Mouse (Mus musculus) lung, adult 2 months (tissue): ENCODE data around the gene Naa40.

Source experiments
- CTCF ChIP-seq: fragments of 200-500 bp; IDR thresholded peaks from 2 replicates; pipeline ENCODE4 v1.5.1; 2011; ENCODE audit warnings: mild to moderate bottlenecking, low read length, control low read depth; ENCODE audit not compliant: insufficient read depth
- POLR2A ChIP-seq: fragments of 200-500 bp; IDR thresholded peaks from 2 replicates; pipeline ENCODE4 v1.6.1; 2011; ENCODE audit warnings: low read depth, mild to moderate bottlenecking, control low read depth, low read length, borderline replicate concordance; ENCODE audit errors: extremely low read depth

DNA sequence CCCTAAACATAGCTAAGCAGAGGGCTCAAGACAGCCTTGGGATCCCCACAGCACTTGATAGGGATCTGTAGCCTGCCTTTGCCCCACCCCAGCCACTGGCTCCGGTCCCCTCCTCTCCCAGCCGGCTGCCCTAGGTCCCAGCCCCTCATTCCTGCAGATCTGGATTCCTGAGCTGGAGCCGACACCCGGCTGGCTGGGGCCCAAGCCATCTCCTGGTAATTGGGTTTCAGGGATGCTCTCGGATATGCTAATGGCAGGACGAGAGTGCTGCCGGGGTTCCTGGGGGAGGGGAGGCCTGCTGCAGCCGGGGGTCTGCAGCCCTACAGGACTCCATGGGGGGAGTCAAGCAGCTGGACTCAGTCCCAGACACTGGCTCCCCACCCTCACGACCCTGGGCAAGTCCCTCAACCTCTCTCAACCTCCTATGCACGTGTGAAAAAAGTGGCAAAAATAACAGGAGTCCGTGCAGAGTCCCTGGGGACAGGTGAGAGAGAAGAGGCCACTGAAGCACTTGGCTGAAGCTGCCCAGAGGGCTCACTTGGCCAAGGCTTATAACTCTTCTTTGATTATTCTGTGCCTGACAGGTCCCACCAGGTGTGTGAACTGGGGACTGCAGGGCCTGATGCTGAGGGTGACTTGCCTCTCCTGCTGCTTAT, 64.8 kb downstream of the Naa40 start:
- TF ChIP-seq CTCF (no peak), POLR2A (no peak)
